Mouse (Mus musculus) lung, embryonic 16.5 days (tissue): Measurements from ENCODE around the gene Cercam. TPM values are rescaled to one million over a fixed set of nuclear protein-coding genes. Genes with fewer than 3 reads are reported as not detected.
"Not testable (repeated sequence)": the region's sequence is repeated elsewhere in the genome, so short reads cannot be mapped to it uniquely, and the experiment has no call there.

Experiments
- ATAC-seq: fragments of 200-750 bp; cut with Nextera tagmentation; 2 replicates; pipeline ENCODE4 v1.8.0; 2017; ENCODE audit warnings: low read depth, mild to moderate bottlenecking, moderate library complexity
- H3K27ac ChIP-seq: fragments of 300-500 bp; sonication (generic); 2 replicates; pipeline ENCODE4 v1.5.1; 2014; ENCODE audit warnings: mild to moderate bottlenecking, control low read depth, low read length
- H3K27me3 ChIP-seq: fragments of 300-500 bp; sonication (generic); 2 replicates; pipeline ENCODE4 v1.6.1; 2014; ENCODE audit warnings: low read depth, low read length, mixed read lengths; ENCODE audit not compliant: control insufficient read depth, insufficient read depth
- H3K36me3 ChIP-seq: fragments of 300-500 bp; sonication (generic); 2 replicates; pipeline ENCODE4 v1.6.1; 2014; ENCODE audit warnings: low read length; ENCODE audit not compliant: control insufficient read depth, insufficient read depth
- H3K4me1 ChIP-seq: fragments of 300-500 bp; sonication (generic); replicated peaks from 2 replicates; pipeline ENCODE4 v1.6.1; 2014; ENCODE audit warnings: low read length, mixed read lengths; ENCODE audit not compliant: control insufficient read depth, insufficient read depth
- H3K4me2 ChIP-seq: fragments of 300-500 bp; sonication (generic); 2 replicates; pipeline ENCODE4 v1.6.1; 2014; ENCODE audit warnings: low read depth, low read length, control low read depth
- H3K4me3 ChIP-seq: fragments of 300-500 bp; sonication (generic); 2 replicates; pipeline ENCODE4 v1.5.1; 2014; ENCODE audit warnings: mild to moderate bottlenecking, low read length, control low read depth
- H3K9ac ChIP-seq: fragments of 300-500 bp; sonication (generic); 2 replicates; pipeline ENCODE4 v1.6.1; 2014; ENCODE audit warnings: low read length, control low read depth
- H3K9me3 ChIP-seq: fragments of 300-500 bp; sonication (generic); 2 replicates; pipeline ENCODE4 v1.6.1; 2016; ENCODE audit warnings: low read length; ENCODE audit not compliant: control insufficient read depth
- WGBS: fragments of 180-500 bp; shearing (Covaris S2); extraction: QIAGEN DNeasy Blood & Tissue Kit; methylation state at CpG from one replicate; pipeline ENCODE4 v1.1.7; 2014; 5-methylcytosine and 5-hydroxymethylcytosine counted together
- polyA plus RNA-seq: library from polyadenylated mRNA; unstranded; fragments of >200 nt; fragmentation: Nextera tagmentation; extraction: Ambion mirVana; gene quantifications from 2 replicates; pipeline ENCODE4 v1.2.1, GENCODE M21; 2015

Cercam gene
- polyA plus RNA-seq, 1 experiment from 2014 or later = 17.6 TPM

DNA sequence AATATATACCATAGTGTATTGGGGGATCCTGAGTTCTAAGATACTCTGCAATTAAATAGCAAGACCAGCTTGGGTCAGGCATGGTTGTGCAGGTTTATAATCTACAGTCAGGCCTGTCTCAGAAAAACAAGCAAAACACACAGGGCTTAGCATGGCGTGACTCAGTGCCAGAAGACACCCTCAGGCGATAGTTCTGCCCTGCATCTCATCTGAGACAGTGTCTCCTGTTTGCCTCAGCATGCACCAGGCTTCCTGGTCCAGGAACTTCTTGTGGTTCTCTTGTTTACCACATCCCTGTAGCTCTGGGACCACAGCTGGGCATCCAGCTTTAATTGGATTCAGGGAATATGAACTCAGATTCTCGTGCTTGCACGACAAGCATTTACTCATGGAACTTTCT, 3.8 kb upstream of the Cercam start:
- Histone ChIP-seq H3K27me3 (no peaks in the 10 kb centered on the region), H3K9ac (no peak overlapping the region), H3K27ac (no peak overlapping the region), H3K4me3 (no peak overlapping the region), H3K9me3 (no peaks in the 10 kb centered on the region), H3K4me2 (no peak overlapping the region), H3K4me1 (peaks cover 9% of the 10 kb centered on the region), H3K36me3 (no peaks in the 10 kb centered on the region)
- whole genome bisulfite sequencing = 57% methylated on average over 4 of the region's 4 CpGs
- no peak for ATAC-seq

DNA sequence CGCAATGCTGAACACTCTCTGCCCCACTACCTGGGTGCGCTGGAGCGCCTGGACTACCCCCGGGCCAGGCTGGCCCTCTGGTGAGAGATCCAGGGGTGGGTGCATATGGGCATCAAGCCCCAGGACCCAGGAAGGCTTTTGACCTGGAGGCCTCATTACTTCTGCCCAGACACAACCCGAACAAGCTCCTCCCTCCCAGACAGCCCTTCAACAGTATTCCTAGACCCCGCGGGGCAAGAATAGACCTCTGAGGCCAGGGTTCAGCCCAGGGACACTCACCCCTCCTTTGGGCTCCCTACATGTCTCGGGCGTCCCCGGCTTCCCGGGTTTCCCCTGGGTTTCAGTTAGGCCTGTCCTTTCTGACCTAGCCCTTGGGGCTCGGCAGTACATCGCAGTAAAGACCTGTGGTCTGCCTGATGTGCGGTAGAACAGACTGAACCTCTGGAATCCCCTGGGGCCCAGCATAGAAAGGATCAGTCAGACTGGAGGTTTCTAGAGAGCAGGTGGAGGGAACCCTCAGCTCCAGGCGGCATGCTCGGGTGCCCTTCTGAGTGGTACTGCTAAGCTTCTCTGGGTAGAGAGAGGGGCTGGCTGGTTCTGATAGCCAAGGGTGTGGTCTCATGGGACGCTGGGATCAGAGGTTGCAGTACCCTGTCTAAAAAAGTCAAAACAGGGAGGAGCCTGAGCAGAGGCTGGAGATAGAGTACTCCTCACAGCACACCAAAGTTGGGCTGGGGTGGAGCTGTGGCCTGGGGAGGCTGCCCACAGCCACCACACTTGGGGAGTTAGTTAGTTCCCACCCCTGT, 885 bp downstream of the Cercam start:
- peaks cover 9% of the 10 kb centered on the region for H3K4me1 ChIP-seq
- H3K36me3 ChIP-seq = no peaks in the 10 kb centered on the region
- WGBS = 5% methylated on average over 17 of the region's 17 CpGs
- no peaks in the 10 kb centered on the region for H3K27me3 ChIP-seq
- peak overlapping the region; percentile 93 for H3K4me2 ChIP-seq
- peak overlapping the region; percentile 56 for H3K4me3 ChIP-seq
- H3K27ac ChIP-seq = 0 out of 2 replicates have a peak overlapping the region, but pooled peaks have one; percentile 10
- no peaks in the 10 kb centered on the region for H3K9me3 ChIP-seq
- peak; percentile 39 for ATAC-seq
- H3K9ac ChIP-seq = peak overlapping the region; percentile 71

DNA sequence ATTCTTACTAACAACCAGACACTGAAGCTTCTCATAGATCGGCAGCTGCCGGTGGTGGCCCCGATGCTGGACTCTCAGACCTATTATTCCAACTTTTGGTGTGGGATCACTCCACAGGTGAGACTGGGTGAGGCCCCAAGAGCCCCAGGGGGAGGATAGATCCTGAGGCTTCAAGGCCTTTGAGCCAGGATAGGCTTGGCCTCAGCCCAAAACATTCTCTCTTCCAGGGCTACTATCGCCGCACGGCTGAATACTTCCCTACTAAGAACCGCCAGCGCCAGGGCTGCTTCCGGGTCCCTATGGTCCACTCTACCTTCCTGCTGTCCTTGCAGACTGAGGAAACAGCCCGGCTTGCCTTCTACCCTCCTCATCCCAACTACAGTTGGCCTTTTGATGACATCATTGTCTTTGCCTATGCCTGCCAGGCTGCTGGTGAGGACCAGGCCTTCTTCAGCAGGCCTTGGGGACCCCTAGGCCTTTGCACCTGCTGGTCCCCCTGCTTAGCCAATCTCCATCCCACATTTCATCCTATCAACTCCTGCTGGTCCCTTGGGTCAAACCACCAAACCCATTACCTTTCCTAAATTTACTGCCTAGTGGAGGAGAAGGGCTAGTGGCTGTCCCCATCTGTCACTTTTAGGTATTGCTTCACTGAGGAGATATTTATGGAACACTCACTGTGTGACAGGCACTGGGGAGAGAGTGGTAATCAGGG, 3.8 kb downstream of the Cercam start:
- H3K9me3 ChIP-seq = no peaks in the 10 kb centered on the region
- 88% methylated on average over 10 of the region's 10 CpGs for WGBS
- no peaks in the 10 kb centered on the region for H3K27me3 ChIP-seq

DNA sequence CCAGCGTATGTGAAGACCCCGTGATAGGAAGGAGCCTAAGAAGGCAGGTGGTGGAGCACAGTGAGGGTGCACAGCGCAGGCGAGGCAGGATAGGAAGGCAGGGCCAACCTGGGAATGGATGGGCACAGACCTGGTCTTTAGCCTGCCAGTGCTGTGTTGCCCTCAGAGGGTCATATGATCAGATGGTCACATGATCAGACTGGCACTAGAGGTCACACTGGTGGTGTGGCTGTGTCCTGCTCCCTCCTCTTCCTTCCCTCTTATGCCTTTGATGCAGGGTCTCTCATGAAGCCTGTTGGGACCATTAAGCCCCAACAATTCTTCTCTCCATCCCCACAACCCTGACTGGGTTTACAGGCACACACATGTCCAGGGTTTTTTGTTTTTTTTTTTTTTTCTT, 4.8 kb downstream of the Cercam start:
- peaks cover 5% of the 10 kb centered on the region for H3K4me1 ChIP-seq
- no peaks in the 10 kb centered on the region for H3K27me3 ChIP-seq
- ATAC-seq = no peak
- H3K9ac ChIP-seq = no peak overlapping the region
- no peaks in the 10 kb centered on the region for H3K9me3 ChIP-seq
- no peak overlapping the region for H3K27ac ChIP-seq
- no peak overlapping the region for H3K4me2 ChIP-seq
- WGBS = 82% methylated on average over 4 of the region's 4 CpGs
- H3K4me3 ChIP-seq = no peak overlapping the region
- H3K36me3 ChIP-seq = no peaks in the 10 kb centered on the region

More for the DNA sequence above, 3.8 kb downstream of the Cercam start:
- H3K4me1 ChIP-seq = peaks cover 9% of the 10 kb centered on the region
- no peak overlapping the region for H3K27ac ChIP-seq
- no peak overlapping the region for H3K9ac ChIP-seq
- H3K4me2 ChIP-seq = no peak overlapping the region
- no peak for ATAC-seq
- no peak overlapping the region for H3K4me3 ChIP-seq
- H3K36me3 ChIP-seq = no peaks in the 10 kb centered on the region

DNA sequence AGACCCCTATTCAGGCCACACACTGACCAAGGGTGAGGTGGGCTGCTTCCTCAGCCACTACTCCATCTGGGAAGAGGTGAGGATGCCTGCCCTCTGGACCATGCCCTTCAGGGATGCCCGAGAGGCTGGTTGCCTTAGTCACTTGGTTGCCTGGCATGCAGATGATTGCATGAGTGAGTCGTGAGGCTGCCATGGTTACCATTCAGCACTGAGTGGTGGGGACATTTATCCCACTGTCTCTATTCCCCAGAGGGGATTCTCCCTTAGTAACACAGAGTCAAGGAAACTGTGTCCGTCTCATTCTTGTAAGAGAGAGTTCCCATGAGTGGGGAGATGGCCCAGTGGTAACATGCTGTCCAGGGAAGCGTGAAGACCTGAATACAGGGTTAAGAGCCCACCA, 9.1 kb downstream of the Cercam start:
- Histone ChIP-seq H3K9ac (no peak overlapping the region), H3K27ac (no peak overlapping the region), H3K4me2 (no peak overlapping the region), H3K36me3 (no peaks in the 10 kb centered on the region), H3K4me3 (no peak overlapping the region), H3K27me3 (no peaks in the 10 kb centered on the region), H3K4me1 (no peaks in the 10 kb centered on the region), H3K9me3 (peaks cover 2% of the 10 kb centered on the region; the same call in 1 of the 2 replicates)
- ATAC-seq = no peak
- 81% methylated on average over 4 of the region's 4 CpGs for WGBS

DNA sequence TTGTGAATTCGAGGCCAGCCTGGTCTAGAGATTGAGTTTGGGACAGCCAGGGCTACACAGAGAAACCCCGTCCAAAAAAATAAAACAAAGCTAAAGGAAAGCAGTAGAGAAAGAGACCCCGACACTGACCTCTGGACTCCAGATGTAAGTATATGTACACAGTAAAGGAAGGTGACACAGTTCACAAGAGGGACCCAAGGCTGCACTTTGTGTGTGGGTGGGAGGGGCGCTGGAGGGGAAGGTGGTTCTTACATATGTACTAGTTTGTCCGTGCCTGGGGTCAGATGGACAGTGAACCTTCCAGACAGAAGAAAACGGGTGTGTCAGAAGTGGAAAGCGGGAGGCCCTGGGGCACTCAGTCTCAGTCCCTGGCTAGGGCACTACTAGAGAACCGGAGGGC, 10.2 kb downstream of the Cercam start:
- no peaks in the 10 kb centered on the region for H3K36me3 ChIP-seq
- no peak for ATAC-seq
- no peaks in the 10 kb centered on the region for H3K27me3 ChIP-seq
- H3K9me3 ChIP-seq = peaks cover 2% of the 10 kb centered on the region; the same call in 1 of the 2 replicates
- no peak overlapping the region for H3K4me3 ChIP-seq
- no peak overlapping the region for H3K4me2 ChIP-seq
- no peak overlapping the region for H3K27ac ChIP-seq
- H3K9ac ChIP-seq = no peak overlapping the region
- WGBS = 62% methylated on average over 8 of the region's 8 CpGs
- H3K4me1 ChIP-seq = no peaks in the 10 kb centered on the region

DNA sequence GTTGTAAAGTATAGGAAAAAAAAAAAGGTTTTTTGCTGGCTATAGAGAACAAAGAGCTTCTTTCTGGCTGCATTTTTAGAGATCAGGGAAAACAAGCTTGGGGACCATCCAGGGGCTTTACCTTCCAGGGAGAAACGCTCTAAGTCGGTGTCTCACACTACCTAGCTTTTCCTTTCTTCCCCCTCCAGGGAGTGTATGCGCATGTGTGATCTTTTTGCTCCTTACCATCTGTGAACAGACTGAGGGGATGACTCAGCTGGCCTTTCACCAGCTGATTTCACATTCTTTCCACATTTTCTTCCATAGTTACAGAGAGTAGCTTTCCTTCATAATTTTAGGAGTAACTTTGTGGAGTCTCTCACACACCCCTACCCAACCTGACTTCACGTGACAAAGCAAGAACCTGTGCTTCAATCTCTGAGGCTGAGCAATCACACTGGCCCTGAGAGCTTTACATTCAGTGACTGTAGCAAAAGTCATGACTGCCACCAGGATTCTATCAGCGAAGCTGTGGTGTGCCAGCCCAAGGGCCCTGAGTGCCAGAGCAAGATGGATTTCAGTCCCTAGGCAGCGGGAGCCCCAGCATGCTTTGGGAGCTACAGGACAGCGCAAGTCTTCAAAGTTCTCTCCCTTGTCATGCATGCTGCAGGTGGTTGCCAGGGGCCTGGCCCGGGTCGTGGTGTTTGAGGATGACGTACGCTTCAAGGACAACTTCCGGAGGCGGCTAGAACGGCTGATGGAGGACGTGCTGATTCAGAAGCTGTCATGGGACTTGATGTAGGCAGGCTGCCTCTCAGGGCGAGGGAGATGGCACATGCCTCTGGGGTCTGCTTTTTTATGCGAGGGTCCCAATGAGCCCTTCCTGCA, 11.2 kb downstream of the Cercam start:
- no peak for ATAC-seq
- no peak overlapping the region for H3K27ac ChIP-seq
- no peaks in the 10 kb centered on the region for H3K36me3 ChIP-seq
- H3K27me3 ChIP-seq = no peaks in the 10 kb centered on the region
- 60% methylated on average over 17 of the region's 17 CpGs for WGBS
- H3K4me1 ChIP-seq = no peaks in the 10 kb centered on the region
- H3K9ac ChIP-seq = no peak overlapping the region
- no peak overlapping the region for H3K4me2 ChIP-seq
- no peak overlapping the region for H3K4me3 ChIP-seq
- peaks cover 2% of the 10 kb centered on the region; the same call in 1 of the 2 replicates for H3K9me3 ChIP-seq

DNA sequence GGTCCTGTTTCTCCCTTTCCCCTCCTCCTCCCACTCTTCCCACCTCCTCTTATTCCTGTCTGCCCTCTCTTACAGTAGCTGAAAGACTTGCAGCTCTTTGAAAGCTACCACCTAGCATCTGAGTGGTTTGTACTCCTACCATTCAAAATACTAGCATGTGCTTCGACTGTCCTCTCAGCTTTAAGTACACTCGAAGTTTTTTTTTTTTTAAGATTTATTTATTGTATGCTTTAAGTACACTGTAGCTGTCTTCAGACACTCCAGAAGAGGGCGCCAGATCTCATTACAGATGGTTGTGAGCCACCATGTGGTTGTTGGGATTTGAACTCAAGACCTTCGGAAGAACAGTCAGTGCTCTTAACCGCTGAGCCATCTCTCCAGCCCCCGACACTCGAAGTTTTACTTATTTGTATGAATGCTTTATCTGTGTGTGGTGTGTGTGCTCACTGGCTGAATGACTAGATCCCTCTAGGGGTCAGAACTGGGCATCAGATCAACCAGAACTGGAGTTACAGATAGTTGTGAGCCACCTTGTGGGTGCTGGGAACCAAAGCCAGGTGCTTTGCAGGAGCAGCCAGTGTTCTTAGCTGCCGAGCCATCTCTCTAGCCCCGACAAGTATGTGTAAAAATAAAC, 17.8 kb downstream of the Cercam start:
- not testable (repeated sequence) for H3K36me3 ChIP-seq, H3K4me3 ChIP-seq, H3K4me2 ChIP-seq, H3K9ac ChIP-seq, H3K27me3 ChIP-seq, ATAC-seq, H3K27ac ChIP-seq, H3K9me3 ChIP-seq
- 68% methylated on average over 9 of the region's 9 CpGs for WGBS
- peaks cover 11% of the 10 kb centered on the region for H3K4me1 ChIP-seq
